Mouse (Mus musculus) liver, embryonic 13.5 days (tissue): Measurements from ENCODE around the gene Dhx37. TPM values are rescaled to one million over a fixed set of nuclear protein-coding genes. Genes with fewer than 3 reads are reported as not detected.
"Not testable (repeated sequence)": the region's sequence is repeated elsewhere in the genome, so short reads cannot be mapped to it uniquely, and the experiment has no call there.

Experiments
- ATAC-seq: fragments of 200-750 bp; cut with Nextera tagmentation; 2 replicates; pipeline ENCODE4 v1.8.0; 2017; ENCODE audit warnings: low read depth, mild to moderate bottlenecking, moderate number of reproducible peaks, moderate library complexity
- DNase-seq: peaks from one replicate; pipeline ENCODE4 v3.0.0; 2022
- H3K27ac ChIP-seq: fragments of 300-500 bp; sonication (generic); 2 replicates; pipeline ENCODE4 v1.5.1; 2015; ENCODE audit warnings: moderate library complexity, mild to moderate bottlenecking, inconsistent platforms
- H3K27me3 ChIP-seq: fragments of 300-500 bp; sonication (generic); 2 replicates; pipeline ENCODE4 v1.6.1; 2015; ENCODE audit warnings: mild to moderate bottlenecking, inconsistent platforms
- H3K36me3 ChIP-seq: fragments of 300-500 bp; sonication (generic); 2 replicates; pipeline ENCODE4 v1.6.1; 2015; ENCODE audit warnings: mild to moderate bottlenecking, inconsistent platforms
- H3K4me1 ChIP-seq: fragments of 300-500 bp; sonication (generic); replicated peaks from 2 replicates; pipeline ENCODE4 v1.6.1; 2015; ENCODE audit warnings: inconsistent platforms
- H3K4me2 ChIP-seq: fragments of 300-500 bp; sonication (generic); 2 replicates; pipeline ENCODE4 v1.6.1; 2015; ENCODE audit warnings: inconsistent platforms, mild to moderate bottlenecking, moderate library complexity
- H3K4me3 ChIP-seq: fragments of 300-500 bp; sonication (generic); replicated peaks from 2 replicates; pipeline ENCODE4 v1.5.1; 2015; ENCODE audit warnings: mild to moderate bottlenecking, inconsistent platforms
- H3K9ac ChIP-seq: fragments of 300-500 bp; sonication (generic); 2 replicates; pipeline ENCODE4 v1.6.1; 2015; ENCODE audit warnings: mild to moderate bottlenecking, inconsistent platforms
- H3K9me3 ChIP-seq: fragments of 300-500 bp; sonication (generic); replicated peaks from 2 replicates; pipeline ENCODE4 v1.6.1; 2016; ENCODE audit warnings: inconsistent platforms
- WGBS: fragments of 180-500 bp; shearing (Covaris S2); methylation state at CpG from one replicate; pipeline ENCODE4 v1.1.7; 2015; ENCODE audit not compliant: insufficient replicate concordance; 5-methylcytosine and 5-hydroxymethylcytosine counted together
- polyA plus RNA-seq: library from polyadenylated mRNA; unstranded; fragments of >200 nt; fragmentation: Nextera tagmentation; extraction: Ambion mirVana; gene quantifications from 2 replicates; pipeline ENCODE4 v1.2.1, GENCODE M21; 2015

Dhx37 gene
- polyA plus RNA-seq, 1 experiment from 2014 or later = 5.8 TPM

- ATAC-seq (no peak), DNase-seq (no peak)
- Histone ChIP-seq H3K9me3 (no peaks in the 10 kb centered on the region), H3K36me3 (peaks cover 100% of the 10 kb centered on the region), H3K4me3 (no peak overlapping the region), H3K27me3 (no peaks in the 10 kb centered on the region), H3K4me1 (peaks cover under 1% of the 10 kb centered on the region; the same call in 1 of the 2 replicates), H3K4me2 (no peak overlapping the region), H3K9ac (no peak overlapping the region), H3K27ac (no peak overlapping the region)
- 92% methylated on average over 10 of the region's 10 CpGs for WGBS
These were observed 7.6 kb downstream of the Dhx37 start for GRCm38 (mm10) chr5:125426343-125426742.

DNA sequence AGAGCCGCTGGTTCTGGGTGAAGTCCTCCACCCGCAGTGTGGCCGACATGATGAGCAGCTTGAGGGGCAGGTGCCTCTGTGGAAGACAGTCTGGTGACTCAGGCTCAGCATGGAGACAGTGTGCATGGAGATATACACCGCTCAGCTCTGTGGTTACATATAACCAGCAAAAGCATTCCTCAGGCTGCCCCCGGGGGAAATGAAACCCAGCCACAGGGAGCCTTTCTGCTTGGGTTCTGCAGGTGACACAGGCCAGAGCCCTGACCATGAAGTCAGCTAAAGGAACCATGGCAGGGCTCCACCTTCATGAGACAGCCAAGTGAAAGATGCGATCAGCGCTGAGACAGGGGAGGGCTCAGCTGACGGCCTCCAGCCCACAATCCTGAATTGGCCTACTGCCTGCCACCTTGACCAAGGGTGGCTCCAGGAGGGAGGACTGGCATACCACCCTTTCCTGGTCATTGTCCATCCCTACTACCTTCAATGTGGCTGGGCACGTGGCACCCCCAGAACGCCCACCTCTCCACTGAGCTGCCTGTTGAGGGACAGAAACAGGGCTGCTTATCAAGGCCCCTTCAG, 8.1 kb downstream of the Dhx37 start:
- no peaks in the 10 kb centered on the region for H3K9me3 ChIP-seq
- H3K4me2 ChIP-seq = no peak overlapping the region
- H3K4me1 ChIP-seq = no peaks in the 10 kb centered on the region
- H3K27me3 ChIP-seq = no peaks in the 10 kb centered on the region
- 85% methylated on average over 10 of the region's 10 CpGs for WGBS
- no peak for DNase-seq
- no peak overlapping the region for H3K4me3 ChIP-seq
- no peak for ATAC-seq
- no peak overlapping the region for H3K9ac ChIP-seq
- peaks cover 100% of the 10 kb centered on the region for H3K36me3 ChIP-seq
- no peak overlapping the region for H3K27ac ChIP-seq

DNA sequence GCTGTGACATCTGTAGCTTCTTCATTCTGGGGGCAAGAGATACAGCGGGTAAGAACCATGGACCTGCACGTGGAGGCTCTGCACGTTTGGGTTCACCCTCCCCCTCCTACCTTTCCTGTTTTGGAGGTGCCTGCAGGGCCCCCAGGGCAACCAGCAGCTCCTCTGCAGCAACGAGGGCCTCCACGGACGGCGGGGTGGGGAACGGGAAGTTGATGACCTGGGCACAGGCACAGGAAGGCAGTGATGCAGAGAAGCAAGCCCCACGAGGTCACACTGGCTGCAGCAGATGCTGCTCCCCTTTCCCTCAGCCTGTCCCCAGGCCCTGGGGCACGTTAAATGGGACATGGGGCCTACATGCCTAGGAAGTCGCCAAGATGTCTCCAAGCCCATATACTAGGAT, 14.8 kb downstream of the Dhx37 start:
- Histone ChIP-seq H3K9ac (no peak overlapping the region), H3K4me2 (no peak overlapping the region), H3K27me3 (no peaks in the 10 kb centered on the region), H3K36me3 (peaks cover 96% of the 10 kb centered on the region), H3K9me3 (no peaks in the 10 kb centered on the region), H3K4me1 (no peaks in the 10 kb centered on the region), H3K27ac (no peak overlapping the region), H3K4me3 (no peak overlapping the region)
- ATAC-seq (no peak), DNase-seq (no peak)
- WGBS = 71% methylated on average over 11 of the region's 11 CpGs

- ATAC-seq = no peak
- H3K36me3 ChIP-seq = peaks cover 96% of the 10 kb centered on the region
- H3K4me3 ChIP-seq = no peak overlapping the region
- H3K4me2 ChIP-seq = no peak overlapping the region
- no peaks in the 10 kb centered on the region for H3K27me3 ChIP-seq
- no peak overlapping the region for H3K27ac ChIP-seq
- DNase-seq = no peak
- H3K9me3 ChIP-seq = no peaks in the 10 kb centered on the region
- H3K9ac ChIP-seq = no peak overlapping the region
- WGBS = 87% methylated on average over 12 of the region's 12 CpGs
- no peaks in the 10 kb centered on the region for H3K4me1 ChIP-seq
These were observed 15.3 kb downstream of the Dhx37 start for GRCm38 (mm10) chr5:125418636-125419035.

DNA sequence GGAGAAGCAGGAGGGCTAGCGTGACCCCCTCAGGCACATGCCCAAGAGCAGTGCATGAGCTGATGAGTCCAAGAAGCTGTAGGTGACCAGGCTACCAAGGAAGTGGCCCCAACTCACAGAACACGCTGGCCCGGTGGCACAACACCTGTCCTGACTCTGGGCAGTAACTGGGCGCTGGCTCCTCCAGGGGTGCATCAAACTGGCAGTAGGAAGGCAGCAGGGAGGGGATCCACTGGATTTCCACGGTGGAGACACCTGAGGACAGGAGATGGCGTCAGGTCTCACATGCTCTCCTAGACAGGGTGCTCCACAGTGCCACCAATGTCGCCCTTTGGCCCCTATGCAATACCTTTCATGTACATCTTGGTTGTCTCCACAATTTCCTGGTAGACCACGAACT, 17.7 kb downstream of the Dhx37 start:
- Histone ChIP-seq H3K27me3 (no peaks in the 10 kb centered on the region), H3K27ac (no peak overlapping the region), H3K4me3 (no peak overlapping the region), H3K4me1 (no peaks in the 10 kb centered on the region), H3K9me3 (no peaks in the 10 kb centered on the region), H3K4me2 (no peak overlapping the region), H3K36me3 (peaks cover 81% of the 10 kb centered on the region), H3K9ac (no peak overlapping the region)
- ATAC-seq = no peak
- 83% methylated on average over 8 of the region's 8 CpGs for WGBS
- no peak for DNase-seq

GRCm38 (mm10) chr5:125413763-125414162, 20.2 kb downstream of the Dhx37 start:
- H3K27me3 ChIP-seq = no peaks in the 10 kb centered on the region
- no peak overlapping the region for H3K9ac ChIP-seq
- peaks cover 59% of the 10 kb centered on the region for H3K36me3 ChIP-seq
- no peak overlapping the region for H3K4me3 ChIP-seq
- no peaks in the 10 kb centered on the region for H3K9me3 ChIP-seq
- ATAC-seq (no peak), DNase-seq (no peak)
- peaks cover 17% of the 10 kb centered on the region for H3K4me1 ChIP-seq
- WGBS = 79% methylated on average over 4 of the region's 4 CpGs
- no peak overlapping the region for H3K4me2 ChIP-seq
- H3K27ac ChIP-seq = no peak overlapping the region

DNA sequence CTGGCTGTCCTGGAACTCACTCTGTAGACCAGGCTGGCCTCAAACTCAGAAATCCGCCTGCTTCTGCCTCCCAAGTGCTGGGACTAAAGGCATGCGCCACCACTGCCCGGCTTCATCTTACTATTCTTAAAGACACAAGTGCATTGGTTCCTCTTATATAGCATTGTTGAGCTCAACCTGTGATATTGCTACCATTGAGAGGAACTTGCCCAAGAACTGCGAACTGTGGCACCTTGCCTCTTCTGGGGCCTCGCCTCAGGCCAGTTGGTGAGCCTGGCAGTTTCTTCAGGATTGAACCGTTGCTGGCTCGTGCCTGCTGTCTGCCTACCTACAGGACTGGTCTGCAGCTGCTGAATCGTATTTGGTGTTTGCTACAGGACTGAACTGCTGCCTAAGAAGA, 21.4 kb downstream of the Dhx37 start:
- not testable (repeated sequence) for H3K27me3 ChIP-seq, H3K9ac ChIP-seq, H3K4me3 ChIP-seq, H3K9me3 ChIP-seq, H3K27ac ChIP-seq, ATAC-seq, DNase-seq, H3K4me2 ChIP-seq
- Histone ChIP-seq H3K36me3 (peaks cover 47% of the 10 kb centered on the region), H3K4me1 (peaks cover 29% of the 10 kb centered on the region)
- 70% methylated on average over 8 of the region's 8 CpGs for WGBS

DNA sequence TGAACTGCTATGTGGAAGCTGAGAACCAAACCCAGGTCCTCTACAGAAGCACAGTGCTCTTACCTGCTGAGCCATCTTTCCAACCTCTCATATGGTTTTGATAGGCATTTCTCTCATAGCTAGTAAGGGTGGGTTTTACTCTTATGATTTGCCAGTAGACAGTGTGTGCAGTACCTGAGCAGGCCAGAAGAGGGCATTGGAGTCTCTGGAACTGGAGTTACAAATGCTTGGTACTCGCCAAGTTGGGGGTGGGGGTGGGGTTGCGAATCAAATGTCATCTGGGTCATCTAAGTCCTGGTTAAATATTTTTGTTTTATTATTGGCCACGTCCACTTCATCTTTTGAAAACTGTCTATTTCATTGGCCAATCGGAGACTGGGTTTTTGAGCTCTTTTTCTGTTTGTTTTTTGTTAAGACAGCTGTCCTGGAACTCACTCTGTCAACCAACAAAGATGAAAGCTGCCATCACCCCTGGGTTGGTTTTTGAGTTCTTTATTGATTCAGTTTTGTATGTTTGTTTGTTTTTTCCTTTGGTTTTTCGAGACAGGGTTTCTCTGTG, 21.9 kb downstream of the Dhx37 start:
- no peak overlapping the region for H3K4me3 ChIP-seq
- WGBS = 44% methylated on average over 5 of the region's 5 CpGs
- H3K4me2 ChIP-seq = no peak overlapping the region
- no peaks in the 10 kb centered on the region for H3K9me3 ChIP-seq
- no peak for ATAC-seq
- DNase-seq = peak; percentile 60
- H3K36me3 ChIP-seq = peaks cover 42% of the 10 kb centered on the region
- no peaks in the 10 kb centered on the region for H3K27me3 ChIP-seq
- H3K9ac ChIP-seq = no peak overlapping the region
- H3K27ac ChIP-seq = no peak overlapping the region
- peaks cover 33% of the 10 kb centered on the region for H3K4me1 ChIP-seq

- H3K27me3 ChIP-seq = no peaks in the 10 kb centered on the region
- H3K4me2 ChIP-seq = peak overlapping the region; percentile 79
- peak overlapping the region; percentile 66 for H3K9ac ChIP-seq
- ATAC-seq (peak; percentile 50), DNase-seq (peak; percentile 57)
- H3K4me1 ChIP-seq = peaks cover 47% of the 10 kb centered on the region
- peaks cover 17% of the 10 kb centered on the region for H3K36me3 ChIP-seq
- WGBS = 13% methylated on average over 20 of the region's 20 CpGs
- no peaks in the 10 kb centered on the region for H3K9me3 ChIP-seq
- H3K27ac ChIP-seq = peak overlapping the region; percentile 79
- peak overlapping the region; percentile 61 for H3K4me3 ChIP-seq
These were observed 24.4 kb downstream of the Dhx37 start for GRCm38 (mm10) chr5:125409348-125410090.

GRCm38 (mm10) chr5:125408842-125409241, 25.1 kb downstream of the Dhx37 start:
- Histone ChIP-seq H3K4me1 (peaks cover 48% of the 10 kb centered on the region), H3K27me3 (no peaks in the 10 kb centered on the region), H3K9me3 (no peaks in the 10 kb centered on the region), H3K27ac (peak overlapping the region; percentile 79), H3K4me3 (peak overlapping the region; percentile 61), H3K4me2 (peak overlapping the region; percentile 79), H3K36me3 (peaks cover 11% of the 10 kb centered on the region), H3K9ac (peak overlapping the region; percentile 66)
- under 1% methylated on average over 13 of the region's 13 CpGs for WGBS
- ATAC-seq = peak; percentile 73
- peak; percentile 85 for DNase-seq

DNA sequence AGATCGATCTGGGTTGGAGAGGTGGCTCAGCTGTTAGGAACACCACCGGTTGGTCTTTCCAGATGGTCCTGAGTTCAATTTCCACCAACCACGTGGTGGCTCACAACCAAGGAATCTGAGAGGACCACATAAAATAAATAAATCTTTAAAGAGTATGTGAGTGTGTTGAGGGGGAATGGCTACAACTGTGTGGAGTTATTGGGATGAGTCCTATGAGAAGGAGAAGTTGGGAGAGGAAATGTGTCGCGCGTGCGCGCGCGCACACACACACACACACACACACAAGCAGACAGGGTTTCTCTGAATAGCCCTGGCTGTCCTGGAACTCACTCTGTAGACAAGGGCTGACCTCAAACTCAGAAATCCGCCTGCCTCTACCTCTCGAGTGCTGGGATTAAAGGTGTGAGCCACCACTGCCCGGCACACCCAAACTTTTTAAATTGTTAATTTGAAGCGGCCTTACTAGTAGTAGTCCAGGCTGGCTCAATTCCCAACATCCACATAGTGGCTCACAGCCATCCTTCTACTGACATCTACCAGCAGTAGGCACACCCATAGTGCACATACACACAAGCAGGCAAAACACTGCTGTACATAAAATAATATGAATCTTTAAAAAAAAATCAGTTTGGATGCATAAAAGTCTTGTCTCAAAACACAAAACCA, 25.9 kb downstream of the Dhx37 start:
- Histone ChIP-seq H3K27ac (peak overlapping the region; percentile 64), H3K9ac (peak overlapping the region; percentile 22; the same call in 1 of the 2 replicates), H3K27me3 (peaks cover 2% of the 10 kb centered on the region), H3K4me2 (peak overlapping the region; percentile 79), H3K9me3 (no peaks in the 10 kb centered on the region), H3K4me3 (peak overlapping the region; percentile 61), H3K4me1 (peaks cover 56% of the 10 kb centered on the region), H3K36me3 (peaks cover 3% of the 10 kb centered on the region; the same call in 1 of the 2 replicates)
- 45% methylated on average over 14 of the region's 14 CpGs for WGBS
- DNase-seq = no peak
- ATAC-seq = no peak
